Mouse (Mus musculus): Measurements from ENCODE around the gene Cdh13.

- TF ChIP-seq CTCF (IDR thresholded peaks at IDR 0.05; ENCODE audit: control insufficient read depth, insufficient read depth, insufficient replicate concordance, low read depth, low read length): peak; percentile 60; the same call in 1 of the 2 replicates
- no peak for TF ChIP-seq POLR2A (IDR thresholded peaks at IDR 0.05; ENCODE audit: control insufficient read depth, low read depth, low read length)
These were observed 755.8 kb downstream of the Cdh13 start for GRCm38 (mm10) chr8:119039358-119039757.
